Mouse (Mus musculus) midbrain, embryonic 14.5 days (tissue): ENCODE results near the gene Tas2r138. TPM values are rescaled to one million over a fixed set of nuclear protein-coding genes. Genes with fewer than 3 reads are reported as not detected.
"Not testable (repeated sequence)": the region's sequence is repeated elsewhere in the genome, so short reads cannot be mapped to it uniquely, and the experiment has no call there.

Source experiments
- ATAC-seq: fragments of 200-750 bp; cut with Nextera tagmentation; 2 replicates; pipeline ENCODE4 v1.8.0; 2017; ENCODE audit warnings: moderate number of reproducible peaks, moderate library complexity; ENCODE audit not compliant: low FRiP score, low TSS enrichment
- DNase-seq: peaks from one replicate; pipeline ENCODE4 v3.0.0-alpha.2; 2015
- H3K27ac ChIP-seq: fragments of 300-500 bp; sonication (generic); replicated peaks from 2 replicates; pipeline ENCODE4 v1.5.1; 2014; ENCODE audit warnings: mild to moderate bottlenecking, low read depth, low read length, moderate library complexity
- H3K27me3 ChIP-seq: fragments of 300-500 bp; sonication (generic); 2 replicates; pipeline ENCODE4 v1.6.1; 2014; ENCODE audit warnings: low read length, control low read depth, mixed read lengths; ENCODE audit not compliant: control insufficient read depth, insufficient read depth
- H3K36me3 ChIP-seq: fragments of 300-500 bp; sonication (generic); 2 replicates; pipeline ENCODE4 v1.6.1; 2014; ENCODE audit warnings: low read length, control low read depth; ENCODE audit not compliant: control insufficient read depth, insufficient read depth
- H3K4me1 ChIP-seq: fragments of 300-500 bp; sonication (generic); 2 replicates; pipeline ENCODE4 v1.6.1; 2014; ENCODE audit warnings: mild to moderate bottlenecking, antibody characterized with exemption, low read length, control low read depth; ENCODE audit not compliant: control insufficient read depth, insufficient read depth
- H3K4me2 ChIP-seq: fragments of 300-500 bp; sonication (generic); 2 replicates; pipeline ENCODE4 v1.6.1; 2014; ENCODE audit warnings: mild to moderate bottlenecking, low read length, moderate library complexity
- H3K4me3 ChIP-seq: fragments of 300-500 bp; sonication (generic); replicated peaks from 2 replicates; pipeline ENCODE4 v1.5.1; 2014; ENCODE audit warnings: low read depth, low read length
- H3K9ac ChIP-seq: fragments of 300-500 bp; sonication (generic); replicated peaks from 2 replicates; pipeline ENCODE4 v1.6.1; 2014; ENCODE audit warnings: mild to moderate bottlenecking, low read length, moderate library complexity
- H3K9me3 ChIP-seq: fragments of 300-500 bp; sonication (generic); 2 replicates; pipeline ENCODE4 v1.6.1; 2016; ENCODE audit warnings: low read length, control low read depth, mixed read lengths; ENCODE audit not compliant: control insufficient read depth
- WGBS: fragments of 180-500 bp; shearing (Covaris S2); extraction: QIAGEN DNeasy Blood & Tissue Kit; methylation state at CpG from one replicate; pipeline ENCODE4 v1.1.7; 2014; 5-methylcytosine and 5-hydroxymethylcytosine counted together
- polyA plus RNA-seq: library from polyadenylated mRNA; unstranded; fragments of >200 nt; fragmentation: Nextera tagmentation; extraction: Ambion mirVana; gene quantifications from 2 replicates; pipeline ENCODE4 v1.2.1, GENCODE M21; 2014

Tas2r138 gene
- polyA plus RNA-seq, 1 experiment from 2014 or later, result not detected

GRCm38 (mm10) chr6:40628406-40629000 lies 15.4 kb upstream of the Tas2r138 start, which contains the start of gene Mgam:
Mgam (plus strand) TSS chr6:40628831.
- Histone ChIP-seq H3K36me3 (no peaks in the 10 kb centered on the region), H3K4me3 (no peak within 1 kb of the TSS), H3K4me1 (no peaks in the 10 kb centered on the region), H3K27ac (no peak within 1 kb of the TSS), H3K9me3 (no peaks in the 10 kb centered on the region), H3K4me2 (no peak within 1 kb of the TSS), H3K27me3 (no peaks in the 10 kb centered on the region), H3K9ac (no peak within 1 kb of the TSS)
- ATAC-seq (no peak), DNase-seq (no peak)
- WGBS, result 86% methylated on average over 8 of the region's 8 CpGs

DNA sequence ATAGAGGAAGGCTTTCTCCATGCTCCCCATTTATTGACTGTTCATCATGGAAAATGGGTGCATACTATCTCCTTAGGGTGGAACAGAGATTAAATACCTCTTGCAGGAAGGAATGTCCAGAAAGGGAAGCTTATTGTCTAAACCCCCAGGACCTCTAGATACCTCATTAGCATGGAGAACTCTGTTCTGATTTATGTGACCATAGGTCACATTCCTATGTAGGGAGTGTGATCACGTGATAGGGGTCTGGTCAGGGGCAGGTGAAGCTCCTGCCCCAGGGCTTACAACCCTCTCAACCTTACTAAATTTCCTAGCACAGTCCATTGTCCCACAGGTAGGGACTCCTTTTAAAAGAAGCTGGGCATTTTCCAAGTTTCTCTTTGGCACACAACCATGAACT lies 13.0 kb upstream of the Tas2r138 start:
- 63% methylated on average over 1 of the region's 1 CpGs for WGBS
- H3K9ac ChIP-seq, result no peak overlapping the region
- no peaks in the 10 kb centered on the region for H3K4me1 ChIP-seq

DNA sequence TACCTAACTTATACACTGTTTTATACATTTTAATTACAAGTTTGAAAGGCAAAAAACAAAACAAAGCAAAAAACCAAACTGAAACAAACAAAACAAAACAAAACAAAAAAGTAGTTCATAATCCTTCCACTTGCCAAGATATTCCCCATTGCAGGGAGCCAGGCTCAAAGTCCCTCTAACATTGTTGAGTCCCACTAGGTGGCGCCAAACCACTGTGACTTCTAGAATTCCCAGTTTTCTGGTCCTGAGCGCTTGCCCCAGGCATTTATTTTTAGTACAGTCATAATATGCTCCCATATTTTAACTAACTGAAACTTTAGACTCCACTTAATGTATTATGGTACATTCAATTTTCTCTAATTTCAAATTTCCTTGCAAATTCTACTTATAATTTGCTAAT lies 4.9 kb upstream of the Tas2r138 start:
- Histone ChIP-seq H3K27ac (no peak overlapping the region), H3K4me1 (no peaks in the 10 kb centered on the region), H3K4me2 (no peak overlapping the region), H3K36me3 (no peaks in the 10 kb centered on the region), H3K27me3 (no peaks in the 10 kb centered on the region), H3K9ac (no peak overlapping the region), H3K9me3 (no peaks in the 10 kb centered on the region), H3K4me3 (no peak overlapping the region)
- DNase-seq, result peak; percentile 91
- ATAC-seq, result 0 out of 2 replicates have a peak, but pooled peaks have one; percentile 58
- WGBS, result 17% methylated on average over 2 of the region's 2 CpGs

More for the DNA sequence above, 13.0 kb upstream of the Tas2r138 start:
- H3K4me2 ChIP-seq, result no peak overlapping the region
- DNase-seq (no peak), ATAC-seq (no peak)
- H3K27ac ChIP-seq, result no peak overlapping the region
- H3K9me3 ChIP-seq, result no peaks in the 10 kb centered on the region
- H3K27me3 ChIP-seq, result no peaks in the 10 kb centered on the region
- no peak overlapping the region for H3K4me3 ChIP-seq
- H3K36me3 ChIP-seq, result no peaks in the 10 kb centered on the region

- Histone ChIP-seq H3K4me1 (no peaks in the 10 kb centered on the region), H3K4me3 (no peak overlapping the region), H3K4me2 (no peak overlapping the region), H3K27me3 (no peaks in the 10 kb centered on the region), H3K27ac (no peak overlapping the region), H3K9ac (no peak overlapping the region), H3K9me3 (no peaks in the 10 kb centered on the region), H3K36me3 (no peaks in the 10 kb centered on the region)
- WGBS, result 72% methylated on average over 8 of the region's 8 CpGs
- DNase-seq, result peak; percentile 47
- ATAC-seq, result no peak
Observed at GRCm38 (mm10) chr6:40610244-40610643, 2.9 kb downstream of the Tas2r138 start.

- Histone ChIP-seq H3K4me2 (no peak overlapping the region), H3K36me3 (no peaks in the 10 kb centered on the region), H3K4me1 (no peaks in the 10 kb centered on the region), H3K4me3 (no peak overlapping the region), H3K9me3 (no peaks in the 10 kb centered on the region), H3K27me3 (no peaks in the 10 kb centered on the region), H3K9ac (no peak overlapping the region), H3K27ac (no peak overlapping the region)
- DNase-seq (no peak), ATAC-seq (no peak)
Observed at GRCm38 (mm10) chr6:40607431-40607830, 5.7 kb downstream of the Tas2r138 start.

DNA sequence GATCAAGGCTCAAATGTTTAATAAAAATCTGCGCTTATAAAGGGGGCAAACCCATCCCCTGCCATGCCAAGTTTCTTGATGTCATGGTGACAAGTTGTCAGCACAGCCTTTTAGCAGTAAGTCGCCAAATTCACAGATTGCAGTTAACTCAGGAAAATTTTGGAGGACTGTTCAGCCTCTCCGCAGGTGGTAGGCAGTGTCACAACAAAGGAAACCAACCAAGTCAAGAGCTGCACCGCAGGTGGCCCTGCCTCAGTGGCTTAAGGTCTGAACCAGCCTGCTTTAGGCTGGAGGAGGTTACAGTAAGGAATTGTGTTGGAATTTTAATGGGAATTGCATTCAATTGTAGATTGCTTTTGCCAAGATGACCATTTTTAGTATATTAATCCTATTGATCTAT lies 14.6 kb downstream of the Tas2r138 start:
- not testable (repeated sequence) for H3K4me1 ChIP-seq, H3K9ac ChIP-seq, H3K27me3 ChIP-seq, H3K4me3 ChIP-seq, H3K27ac ChIP-seq, H3K9me3 ChIP-seq, ATAC-seq, H3K4me2 ChIP-seq, DNase-seq, H3K36me3 ChIP-seq
- WGBS, result 28% methylated on average over 4 of the region's 4 CpGs

DNA sequence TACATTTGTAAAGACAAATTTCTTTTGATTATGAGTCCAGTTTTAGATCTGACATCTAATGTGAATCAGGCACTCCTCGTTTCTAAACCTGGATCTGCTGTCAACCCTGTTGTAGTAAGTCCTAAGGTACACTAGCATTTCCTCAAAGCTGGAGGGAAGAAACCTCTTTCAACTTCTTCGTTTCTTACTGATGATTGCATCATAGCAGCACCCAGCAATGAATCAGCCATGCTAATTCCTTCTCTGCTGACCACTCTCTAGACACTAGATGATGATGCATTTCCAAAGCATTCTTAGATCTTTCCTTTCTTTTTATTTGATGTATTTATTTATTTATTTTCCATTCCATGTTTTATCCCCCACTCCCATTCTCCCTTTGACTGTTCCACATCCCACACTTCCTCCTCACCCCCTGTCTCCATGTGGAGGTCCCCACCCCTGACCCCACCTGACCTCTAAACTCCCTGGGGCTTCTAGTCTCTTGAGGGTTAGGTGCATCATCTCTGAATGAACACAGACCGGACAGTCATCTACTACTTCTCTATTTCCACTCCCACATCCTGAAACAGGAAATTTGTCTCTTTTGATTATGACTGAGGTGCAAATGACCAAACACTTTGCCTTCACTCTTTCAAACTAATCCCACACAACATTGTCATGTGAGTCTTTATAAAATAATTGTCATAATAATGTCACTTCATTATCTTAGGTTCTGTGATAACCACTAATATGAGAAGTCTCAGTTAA lies 18.1 kb downstream of the Tas2r138 start:
- WGBS, result 80% methylated on average over 3 of the region's 3 CpGs
- Histone ChIP-seq H3K9ac (no peak overlapping the region), H3K27ac (no peak overlapping the region), H3K4me3 (no peak overlapping the region), H3K27me3 (no peaks in the 10 kb centered on the region), H3K9me3 (no peaks in the 10 kb centered on the region), H3K4me2 (no peak overlapping the region), H3K36me3 (no peaks in the 10 kb centered on the region), H3K4me1 (no peaks in the 10 kb centered on the region)
- ATAC-seq (no peak), DNase-seq (no peak)

- H3K9me3 ChIP-seq, result no peaks in the 10 kb centered on the region
- ATAC-seq (no peak), DNase-seq (no peak)
- no peak overlapping the region for H3K4me3 ChIP-seq
- no peak overlapping the region for H3K4me2 ChIP-seq
- WGBS, result 94% methylated on average over 2 of the region's 2 CpGs
- H3K27me3 ChIP-seq, result no peaks in the 10 kb centered on the region
- H3K9ac ChIP-seq, result no peak overlapping the region
- H3K27ac ChIP-seq, result no peak overlapping the region
- H3K4me1 ChIP-seq, result no peaks in the 10 kb centered on the region
- no peaks in the 10 kb centered on the region for H3K36me3 ChIP-seq
Observed at GRCm38 (mm10) chr6:40588346-40588745, 24.8 kb downstream of the Tas2r138 start.

- H3K27me3 ChIP-seq, result no peaks in the 10 kb centered on the region
- H3K4me2 ChIP-seq, result no peak within 1 kb of the TSS
- WGBS, result 87% methylated on average over 5 of the region's 5 CpGs
- no peak within 1 kb of the TSS for H3K4me3 ChIP-seq
- H3K9me3 ChIP-seq, result no peaks in the 10 kb centered on the region
- H3K36me3 ChIP-seq, result no peaks in the 10 kb centered on the region
- no peak for DNase-seq
- no peak for ATAC-seq
- no peak within 1 kb of the TSS for H3K9ac ChIP-seq
- no peak within 1 kb of the TSS for H3K27ac ChIP-seq
- no peaks in the 10 kb centered on the region for H3K4me1 ChIP-seq
Observed at GRCm38 (mm10) chr6:40585645-40586044, 27.5 kb downstream of the Tas2r138 start, which contains the start of gene Clec5a. Clec5a (minus strand) TSS chr6:40585821.
